Mouse (Mus musculus) ES-Bruce4 (cell line): ENCODE results near the gene Rsph3a. TPM values are rescaled to one million over a fixed set of nuclear protein-coding genes. Genes with fewer than 3 reads are reported as not detected.

ENCODE experiments used
- H3K27ac ChIP-seq: 2 replicates; pipeline ENCODE4 v1.5.1; 2012; ENCODE audit warnings: low read length, inconsistent platforms; ENCODE audit not compliant: insufficient read depth
- H3K27me3 ChIP-seq: 2 replicates; pipeline ENCODE4 v1.6.1; 2012; ENCODE audit warnings: mild to moderate bottlenecking, low read length, inconsistent platforms; ENCODE audit not compliant: control insufficient read depth, poor library complexity, insufficient read depth, severe bottlenecking
- H3K36me3 ChIP-seq: 2 replicates; pipeline ENCODE4 v1.6.1; 2012; ENCODE audit warnings: inconsistent platforms, mild to moderate bottlenecking, low read length, moderate library complexity; ENCODE audit not compliant: control insufficient read depth, poor library complexity, insufficient read depth, severe bottlenecking
- H3K4me1 ChIP-seq: one replicate; pipeline ENCODE4 v1.8.1; 2011; ENCODE audit warnings: low read length; ENCODE audit not compliant: control insufficient read depth, insufficient read depth
- H3K4me3 ChIP-seq: 2 replicates; pipeline ENCODE4 v1.5.1; 2011; ENCODE audit warnings: low read depth, mild to moderate bottlenecking, low read length
- H3K9ac ChIP-seq: 2 replicates; pipeline ENCODE4 v1.6.1; 2012; ENCODE audit warnings: low read depth, mild to moderate bottlenecking, inconsistent platforms; ENCODE audit not compliant: poor library complexity, severe bottlenecking
- H3K9me3 ChIP-seq: replicated peaks from 2 replicates; pipeline ENCODE4 v1.6.1; 2012; ENCODE audit warnings: mild to moderate bottlenecking, low read length, inconsistent platforms; ENCODE audit not compliant: control insufficient read depth, poor library complexity, insufficient read depth, severe bottlenecking
- CTCF ChIP-seq: IDR thresholded peaks from one replicate; pipeline ENCODE4 v1.8.1; 2011; ENCODE audit warnings: low read depth, low read length
- EP300 ChIP-seq: IDR thresholded peaks from 2 replicates; pipeline ENCODE4 v1.6.1; 2011; ENCODE audit warnings: low read depth, low read length; ENCODE audit not compliant: insufficient read depth
- POLR2A ChIP-seq: IDR thresholded peaks from one replicate; pipeline ENCODE4 v1.8.1; 2011; ENCODE audit warnings: low read length; ENCODE audit not compliant: insufficient read depth
- polyA plus RNA-seq: library from polyadenylated mRNA; stranded (reverse); fragments of >200 nt; gene quantifications from 2 replicates; pipeline ENCODE4 v1.2.4, GENCODE M21; 2011; ENCODE audit warnings: low read depth; ENCODE audit not compliant: missing spikeins, insufficient read depth, insufficient read length

The Rsph3a gene
- polyA plus RNA-seq, 1 experiment: 3.9 TPM

GRCm38 (mm10) chr17:7901536-7901935 lies 43.9 kb upstream of the Rsph3a start:
- no peaks in the 10 kb centered on the region for H3K36me3 ChIP-seq
- no peak for TF ChIP-seq EP300
- no peak for TF ChIP-seq POLR2A
- TF ChIP-seq CTCF: no peak
- no peaks in the 10 kb centered on the region for H3K27me3 ChIP-seq
- H3K4me1 ChIP-seq: no peaks in the 10 kb centered on the region
- no peak overlapping the region for H3K4me3 ChIP-seq
- H3K27ac ChIP-seq: no peak overlapping the region
- H3K9me3 ChIP-seq: no peaks in the 10 kb centered on the region
- H3K9ac ChIP-seq: no peak overlapping the region

DNA sequence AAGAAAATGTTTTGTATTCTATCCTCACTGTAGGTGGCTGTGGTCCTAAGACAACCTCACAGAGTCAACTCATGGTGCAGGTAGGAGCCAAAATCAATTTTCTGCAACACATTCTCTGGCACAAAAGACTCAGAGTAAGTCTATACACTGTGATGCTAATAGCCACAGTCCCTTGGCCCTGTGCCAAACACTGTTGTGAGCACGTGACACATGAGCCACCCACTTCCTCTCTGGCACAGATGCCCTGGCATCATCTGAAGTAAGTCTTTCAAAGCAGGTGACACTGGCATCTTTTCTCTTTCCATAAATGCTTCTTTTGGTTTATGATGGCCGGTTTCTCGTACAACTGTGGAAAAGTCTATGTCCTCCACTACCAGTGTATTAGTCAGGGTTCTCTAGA lies 43.1 kb upstream of the Rsph3a start:
- Histone ChIP-seq H3K4me1 (no peaks in the 10 kb centered on the region), H3K4me3 (no peak overlapping the region), H3K27me3 (no peaks in the 10 kb centered on the region), H3K9ac (no peak overlapping the region), H3K36me3 (no peaks in the 10 kb centered on the region), H3K9me3 (no peaks in the 10 kb centered on the region), H3K27ac (no peak overlapping the region)
- TF ChIP-seq POLR2A (no peak), EP300 (no peak)

DNA sequence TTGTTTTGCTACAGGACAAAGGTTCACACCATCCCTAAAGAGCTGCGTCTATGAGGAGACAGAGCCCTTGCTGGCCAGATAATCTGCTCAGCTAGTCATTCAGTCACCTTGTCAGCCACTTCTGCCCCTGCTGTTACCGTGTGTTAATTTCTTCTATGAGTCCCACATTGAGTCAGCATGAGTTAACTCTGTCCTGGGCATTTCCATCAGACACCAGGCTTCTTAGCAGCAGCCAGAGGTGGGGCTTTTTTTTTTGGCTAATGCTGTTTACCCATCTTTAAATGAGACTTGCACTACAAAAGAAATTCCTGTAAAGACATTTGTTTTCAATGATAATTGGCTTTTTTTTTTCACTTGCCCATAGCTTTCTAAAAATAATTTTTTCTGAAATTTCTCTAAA lies 40.4 kb upstream of the Rsph3a start:
- Histone ChIP-seq H3K4me3 (no peak overlapping the region), H3K36me3 (no peaks in the 10 kb centered on the region), H3K4me1 (no peaks in the 10 kb centered on the region), H3K9me3 (no peaks in the 10 kb centered on the region), H3K27me3 (no peaks in the 10 kb centered on the region), H3K9ac (no peak overlapping the region), H3K27ac (no peak overlapping the region)
- TF ChIP-seq CTCF (no peak), EP300 (no peak), POLR2A (no peak)

- H3K4me1 ChIP-seq: no peaks in the 10 kb centered on the region
- no peak overlapping the region for H3K27ac ChIP-seq
- H3K27me3 ChIP-seq: no peaks in the 10 kb centered on the region
- H3K4me3 ChIP-seq: no peak overlapping the region
- no peaks in the 10 kb centered on the region for H3K36me3 ChIP-seq
- no peaks in the 10 kb centered on the region for H3K9me3 ChIP-seq
- no peak overlapping the region for H3K9ac ChIP-seq
- TF ChIP-seq EP300 (no peak), POLR2A (no peak), CTCF (no peak)
Measured at GRCm38 (mm10) chr17:7905936-7906685, 39.3 kb upstream of the Rsph3a start.

GRCm38 (mm10) chr17:7914596-7915227 lies 30.7 kb upstream of the Rsph3a start:
- Histone ChIP-seq H3K4me1 (no peaks in the 10 kb centered on the region), H3K9ac (no peak overlapping the region), H3K27ac (no peak overlapping the region), H3K4me3 (no peak overlapping the region), H3K36me3 (no peaks in the 10 kb centered on the region), H3K27me3 (no peaks in the 10 kb centered on the region), H3K9me3 (no peaks in the 10 kb centered on the region; the same call in 1 of the 2 replicates)
- TF ChIP-seq CTCF: no peak

- H3K4me1 ChIP-seq: no peaks in the 10 kb centered on the region
- TF ChIP-seq POLR2A (no peak), EP300 (no peak), CTCF (no peak)
- H3K9me3 ChIP-seq: no peaks in the 10 kb centered on the region; the same call in 1 of the 2 replicates
- H3K27me3 ChIP-seq: no peaks in the 10 kb centered on the region
- no peaks in the 10 kb centered on the region for H3K36me3 ChIP-seq
- H3K4me3 ChIP-seq: no peak overlapping the region
- H3K27ac ChIP-seq: no peak overlapping the region
- no peak overlapping the region for H3K9ac ChIP-seq
Measured at GRCm38 (mm10) chr17:7915791-7916190, 29.6 kb upstream of the Rsph3a start.
